Mouse (Mus musculus): ENCODE data around the gene Morc2a.

GRCm38 (mm10) chr11:3710203-3710602 is 61.2 kb downstream of the Morc2a start:
- TF ChIP-seq HCFC1 (IDR thresholded peaks at IDR 0.05; ENCODE audit: borderline replicate concordance, insufficient read depth, low read length) (no peak), ZC3H11A (IDR thresholded peaks at IDR 0.05; ENCODE audit: borderline replicate concordance, low read depth, low read length) (no peak), ZNF384 (IDR thresholded peaks at IDR 0.05; ENCODE audit: low read depth, low read length) (no peak)
